Mouse (Mus musculus) CH12.LX (cell line): ENCODE measurements at regions not wholly inside any gene's neighbourhood (a gene's known extent, or its start where the extent isn't known, plus 50 kb on each side); places are given as distances from the start of the nearest gene placed in this dataset.

Experiments used
- CHD1 ChIP-seq: IDR thresholded peaks from 2 replicates; pipeline ENCODE4 v1.6.1; 2012; ENCODE audit warnings: low read depth, low read length, improper control_type of control experiment, inconsistent platforms
- CTCF ChIP-seq, 2 experiments: IDR thresholded peaks in 1 of 2; conservative IDR thresholded peaks in 1 of 2; 2 replicates each; pipeline ENCODE4 v1.5.1; 2011 to 2012; ENCODE audit warnings: low read depth in 2 of 2, low read length in 2 of 2, improper control_type of control experiment in 1 of 2, inconsistent platforms in 1 of 2, mild to moderate bottlenecking in 1 of 2, moderate library complexity in 1 of 2
- EP300 ChIP-seq: IDR thresholded peaks from 2 replicates; pipeline ENCODE4 v1.6.1; 2011; ENCODE audit warnings: low read length, improper control_type of control experiment
- ETS1 ChIP-seq: conservative IDR thresholded peaks from 2 replicates; pipeline ENCODE4 v1.6.1; 2012; ENCODE audit warnings: low read depth, mild to moderate bottlenecking, inconsistent platforms, low read length, improper control_type of control experiment, moderate library complexity
- HCFC1 ChIP-seq: IDR thresholded peaks from 2 replicates; pipeline ENCODE4 v1.6.1; 2012; ENCODE audit warnings: low read depth, mild to moderate bottlenecking, inconsistent platforms, low read length, improper control_type of control experiment
- MAFK ChIP-seq: IDR thresholded peaks from 2 replicates; pipeline ENCODE4 v1.6.1; 2011; ENCODE audit warnings: low read length, improper control_type of control experiment; ENCODE audit not compliant: insufficient replicate concordance
- MAX ChIP-seq: IDR thresholded peaks from 2 replicates; pipeline ENCODE4 v1.6.1; 2011; ENCODE audit warnings: low read length, improper control_type of control experiment
- MEF2A ChIP-seq: IDR thresholded peaks from 2 replicates; pipeline ENCODE4 v1.6.1; 2014; ENCODE audit warnings: low read depth, mild to moderate bottlenecking, inconsistent platforms, low read length, improper control_type of control experiment, borderline replicate concordance
- NELFE ChIP-seq: IDR thresholded peaks from 2 replicates; pipeline ENCODE4 v1.6.1; 2011; ENCODE audit warnings: low read depth, low read length, improper control_type of control experiment
- NRF1 ChIP-seq: IDR thresholded peaks from 2 replicates; pipeline ENCODE4 v1.6.1; 2014; ENCODE audit warnings: low read depth, mild to moderate bottlenecking, inconsistent platforms, low read length, improper control_type of control experiment, moderate library complexity
- POLR2A ChIP-seq: IDR thresholded peaks from 2 replicates; pipeline ENCODE4 v1.6.1; 2011; ENCODE audit warnings: low read depth, mild to moderate bottlenecking, improper control_type of control experiment, low read length
- TBP ChIP-seq: conservative IDR thresholded peaks from 2 replicates; pipeline ENCODE4 v1.6.1; 2011; ENCODE audit warnings: low read depth, low read length, improper control_type of control experiment
- UBTF ChIP-seq: IDR thresholded peaks from 2 replicates; pipeline ENCODE4 v1.6.1; 2012; ENCODE audit warnings: low read depth, mild to moderate bottlenecking, inconsistent platforms, low read length, improper control_type of control experiment, moderate library complexity
- ZMIZ1 ChIP-seq: IDR thresholded peaks from 2 replicates; pipeline ENCODE4 v1.6.1; 2012; ENCODE audit warnings: low read depth, mild to moderate bottlenecking, inconsistent platforms, low read length, improper control_type of control experiment

DNA sequence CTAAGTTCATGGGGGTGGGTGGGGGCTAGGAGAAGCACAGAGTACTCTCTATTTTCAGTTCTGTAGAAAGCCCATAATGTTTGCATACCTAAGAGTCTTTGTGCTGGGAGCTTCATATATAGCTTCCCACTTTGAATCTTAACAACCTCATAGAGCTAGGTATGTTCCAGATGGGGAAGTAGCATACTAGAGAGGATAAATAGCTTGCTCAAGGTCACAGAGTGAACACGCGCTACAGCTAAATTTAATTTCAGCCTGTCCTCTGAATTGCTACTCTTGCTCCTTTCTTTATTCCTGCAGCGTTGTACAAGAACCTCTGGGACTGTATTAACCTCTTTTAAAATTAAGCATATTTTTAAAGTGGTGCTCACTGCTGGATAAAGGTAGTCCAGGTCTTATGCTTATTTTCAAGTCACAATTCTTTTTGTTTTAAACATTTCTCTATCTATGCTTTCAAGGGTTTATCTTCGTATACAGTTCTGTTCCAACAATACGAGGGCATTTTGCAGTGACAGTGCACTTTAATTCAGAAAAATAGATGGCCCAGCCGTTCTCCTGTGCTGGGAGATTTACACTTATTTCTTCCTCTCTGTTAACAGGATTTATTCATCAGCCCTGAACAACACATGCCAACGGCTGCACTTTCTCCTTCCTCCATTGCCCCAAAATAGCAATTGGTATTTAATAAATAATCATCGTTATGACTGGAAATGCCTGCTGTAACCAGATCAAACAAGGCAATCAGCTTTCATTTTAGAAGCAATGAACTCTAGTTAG is 350.7 kb downstream of the Stim2 start:
- TF ChIP-seq MAX, result no peak
- TF ChIP-seq CTCF (conservative IDR thresholded peaks at IDR 0.05 in 1 of 2, IDR thresholded peaks at IDR 0.05 in 1 of 2; ENCODE audit: low read depth in 2 of 2, low read length in 2 of 2), result no peak
- no peak for TF ChIP-seq TBP
- TF ChIP-seq POLR2A, result no peak
- TF ChIP-seq MAFK, result no peak
- TF ChIP-seq NRF1, result no peak
- no peak for TF ChIP-seq NELFE
- TF ChIP-seq HCFC1, result no peak
- TF ChIP-seq ETS1, result no peak
- no peak for TF ChIP-seq ZMIZ1
- TF ChIP-seq UBTF, result no peak
- TF ChIP-seq MEF2A, result no peak
- no peak for TF ChIP-seq EP300
- TF ChIP-seq CHD1, result no peak
